Mouse (Mus musculus) intestine, postnatal 0 days (tissue): Measurements from ENCODE around the gene Haus6. TPM values are rescaled to one million over a fixed set of nuclear protein-coding genes. Genes with fewer than 3 reads are reported as not detected.

ENCODE experiments used
- ATAC-seq: fragments of 200-750 bp; cut with Nextera tagmentation; 2 replicates; pipeline ENCODE4 v1.8.0; 2017; ENCODE audit warnings: mild to moderate bottlenecking, moderate TSS enrichment, moderate library complexity
- H3K27ac ChIP-seq: fragments of 300-500 bp; sonication (generic); 2 replicates; pipeline ENCODE4 v1.5.1; 2014; ENCODE audit warnings: mild to moderate bottlenecking, low read depth, low read length, moderate library complexity
- H3K27me3 ChIP-seq: fragments of 300-500 bp; sonication (generic); replicated peaks from 2 replicates; pipeline ENCODE4 v1.6.1; 2014; ENCODE audit warnings: low read length, mixed read lengths; ENCODE audit not compliant: control insufficient read depth, insufficient read depth
- H3K36me3 ChIP-seq: fragments of 300-500 bp; sonication (generic); 2 replicates; pipeline ENCODE4 v1.6.1; 2014; ENCODE audit warnings: mild to moderate bottlenecking, moderate library complexity; ENCODE audit not compliant: control insufficient read depth, insufficient read depth
- H3K4me1 ChIP-seq: fragments of 300-500 bp; sonication (generic); replicated peaks from 2 replicates; pipeline ENCODE4 v1.6.1; 2014; ENCODE audit warnings: antibody characterized with exemption, low read length, mixed read lengths; ENCODE audit not compliant: control insufficient read depth, insufficient read depth
- H3K4me2 ChIP-seq: fragments of 300-500 bp; sonication (generic); replicated peaks from 2 replicates; pipeline ENCODE4 v1.6.1; 2014; ENCODE audit warnings: low read depth, mild to moderate bottlenecking, moderate library complexity
- H3K4me3 ChIP-seq: fragments of 300-500 bp; sonication (generic); 2 replicates; pipeline ENCODE4 v1.5.1; 2014; ENCODE audit warnings: low read depth, low read length
- H3K9ac ChIP-seq: fragments of 300-500 bp; sonication (generic); 2 replicates; pipeline ENCODE4 v1.6.1; 2014; ENCODE audit warnings: mild to moderate bottlenecking, low read depth, low read length
- H3K9me3 ChIP-seq: fragments of 300-500 bp; sonication (generic); 2 replicates; pipeline ENCODE4 v1.6.1; 2016; ENCODE audit warnings: mixed run types; ENCODE audit not compliant: control insufficient read depth
- CTCF ChIP-seq: sonication (generic); IDR thresholded peaks from 2 replicates; pipeline ENCODE4 v1.5.1; 2016; ENCODE audit warnings: low read depth, mild to moderate bottlenecking, control low read depth, antibody characterized with exemption, moderate library complexity
- WGBS: fragments of 180-500 bp; shearing (Covaris S2); extraction: QIAGEN DNeasy Blood & Tissue Kit; methylation state at CpG from one replicate; pipeline ENCODE4 v1.1.7; 2014; 5-methylcytosine and 5-hydroxymethylcytosine counted together
- polyA plus RNA-seq: library from polyadenylated mRNA; unstranded; fragments of >200 nt; fragmentation: Nextera tagmentation; extraction: Ambion mirVana; gene quantifications from 2 replicates; pipeline ENCODE4 v1.2.1, GENCODE M21; 2015

The Haus6 gene
- polyA plus RNA-seq, 1 experiment from 2014 or later, result 3.1 TPM

GRCm38 (mm10) chr4:86534091-86534481, 77.8 kb downstream of the Haus6 start:
- ATAC-seq, result no peak
- H3K36me3 ChIP-seq, result no peaks in the 10 kb centered on the region
- no peak overlapping the region for H3K4me2 ChIP-seq
- no peak overlapping the region for H3K4me3 ChIP-seq
- 66% methylated on average over 5 of the region's 5 CpGs for WGBS
- H3K27ac ChIP-seq, result no peak overlapping the region
- no peaks in the 10 kb centered on the region for H3K9me3 ChIP-seq
- H3K4me1 ChIP-seq, result no peaks in the 10 kb centered on the region
- H3K27me3 ChIP-seq, result no peaks in the 10 kb centered on the region
- no peak overlapping the region for H3K9ac ChIP-seq
- TF ChIP-seq CTCF, result no peak

- no peak for TF ChIP-seq CTCF
- Histone ChIP-seq H3K4me1 (no peaks in the 10 kb centered on the region), H3K27me3 (no peaks in the 10 kb centered on the region), H3K4me3 (no peak overlapping the region), H3K27ac (no peak overlapping the region), H3K36me3 (no peaks in the 10 kb centered on the region), H3K4me2 (no peak overlapping the region), H3K9me3 (no peaks in the 10 kb centered on the region), H3K9ac (no peak overlapping the region)
- 73% methylated on average over 8 of the region's 8 CpGs for WGBS
- no peak for ATAC-seq
Measured at GRCm38 (mm10) chr4:86533406-86534090, 78.3 kb downstream of the Haus6 start.

- Histone ChIP-seq H3K4me1 (no peaks in the 10 kb centered on the region), H3K9ac (no peak overlapping the region), H3K4me2 (no peak overlapping the region), H3K9me3 (no peaks in the 10 kb centered on the region), H3K36me3 (no peaks in the 10 kb centered on the region), H3K27me3 (no peaks in the 10 kb centered on the region), H3K4me3 (no peak overlapping the region), H3K27ac (no peak overlapping the region)
- TF ChIP-seq CTCF, result no peak
- ATAC-seq, result no peak
- WGBS, result 75% methylated on average over 6 of the region's 6 CpGs
Measured at GRCm38 (mm10) chr4:86529161-86529560, 82.7 kb downstream of the Haus6 start.

Other genes with a start within 250 kb of the Haus6 start
- gene Saxo1, start 53.7 kb downstream of the Haus6 start, polyA plus RNA-seq, result not detected in 2 replicates
- gene Rraga, start 36.4 kb downstream of the Haus6 start, polyA plus RNA-seq, result 37.0 and 38.6 TPM in 2 replicates
- gene Plin2, start 58.0 kb upstream of the Haus6 start, polyA plus RNA-seq, result 500 and 531 TPM in 2 replicates
- gene Dennd4c, start 136.5 kb upstream of the Haus6 start, polyA plus RNA-seq, result 3.2 and 3.8 TPM in 2 replicates
- gene Rps6, start 245.4 kb upstream of the Haus6 start, polyA plus RNA-seq, result 350 and 389 TPM in 2 replicates